Mouse (Mus musculus) 3134 (cell line): ENCODE results near the gene Gm10645.

Experiments used
- DNase-seq: peaks from one replicate; pipeline ENCODE4 v3.0.0-alpha.2; 2011; ENCODE audit warnings: low spot score; ENCODE audit not compliant: insufficient read length; ENCODE audit errors: extremely low read depth

Gm10645 gene

GRCm38 (mm10) chr8:83169709-83170108, 3.7 kb upstream of the Gm10645 start:
- DNase-seq, result no peak

- no peak for DNase-seq
These were observed 3.2 kb upstream of the Gm10645 start for GRCm38 (mm10) chr8:83169127-83169526.

- no peak for DNase-seq
These were observed 2.0 kb upstream of the Gm10645 start for GRCm38 (mm10) chr8:83167932-83168331.

GRCm38 (mm10) chr8:83165235-83165930, 587 bp downstream of the Gm10645 start, which contains the start of gene Tbc1d9:
Tbc1d9 (plus strand) TSS chr8:83165352.
- no peak for DNase-seq

GRCm38 (mm10) chr8:83160613-83161012, 5.4 kb downstream of the Gm10645 start:
- no peak for DNase-seq

- DNase-seq, result no peak
These were observed 6.4 kb downstream of the Gm10645 start for GRCm38 (mm10) chr8:83159615-83160014.

- DNase-seq, result no peak
These were observed 7.0 kb downstream of the Gm10645 start for GRCm38 (mm10) chr8:83158971-83159370.

GRCm38 (mm10) chr8:83155110-83155509, 10.9 kb downstream of the Gm10645 start:
- no peak for DNase-seq

GRCm38 (mm10) chr8:83152470-83152869, 13.5 kb downstream of the Gm10645 start:
- DNase-seq, result no peak

GRCm38 (mm10) chr8:83152055-83152454, 13.9 kb downstream of the Gm10645 start:
- DNase-seq, result no peak

- DNase-seq, result no peak
These were observed 16.8 kb downstream of the Gm10645 start for GRCm38 (mm10) chr8:83149124-83149523.

GRCm38 (mm10) chr8:83145421-83145820, 20.5 kb downstream of the Gm10645 start:
- no peak for DNase-seq

GRCm38 (mm10) chr8:83144601-83145000, 21.4 kb downstream of the Gm10645 start:
- no peak for DNase-seq

GRCm38 (mm10) chr8:83141358-83141757, 24.6 kb downstream of the Gm10645 start:
- no peak for DNase-seq

GRCm38 (mm10) chr8:83140701-83141111, 25.3 kb downstream of the Gm10645 start:
- no peak for DNase-seq

- no peak for DNase-seq
These were observed 25.9 kb downstream of the Gm10645 start for GRCm38 (mm10) chr8:83140068-83140467.

GRCm38 (mm10) chr8:83135086-83135485, 30.9 kb downstream of the Gm10645 start:
- no peak for DNase-seq
